Mouse (Mus musculus): ENCODE data around the gene Gata1.
"Not testable (repeated sequence)": the region's sequence is repeated elsewhere in the genome, so short reads cannot be mapped to it uniquely, and the experiment has no call there.

The Gata1 gene

DNA sequence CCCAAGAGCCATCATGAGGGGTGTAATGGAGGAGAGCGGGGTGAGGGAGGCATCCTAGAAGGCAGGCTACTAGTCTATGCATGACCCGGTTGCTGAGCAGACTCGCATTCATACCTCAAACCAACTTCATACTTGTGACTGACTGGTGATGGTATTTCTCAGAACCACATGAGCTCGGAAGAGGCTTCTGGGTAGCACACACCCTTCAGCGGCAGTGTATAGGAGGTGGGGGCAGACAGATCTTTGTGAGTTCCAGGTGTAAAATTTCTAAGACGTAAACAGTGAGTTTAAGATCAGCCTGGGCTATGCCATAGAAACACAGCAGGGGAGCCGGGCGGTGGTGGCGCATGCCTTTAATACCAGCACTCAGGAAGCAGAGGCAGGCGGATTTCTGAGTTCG, at the start of gene Gata1:
TSS of gene Gata1 (minus strand) at position 180 of the 400 bp plus-strand sequence.
- DNase-seq (ENCODE audit: low spot score), result no peak

DNA sequence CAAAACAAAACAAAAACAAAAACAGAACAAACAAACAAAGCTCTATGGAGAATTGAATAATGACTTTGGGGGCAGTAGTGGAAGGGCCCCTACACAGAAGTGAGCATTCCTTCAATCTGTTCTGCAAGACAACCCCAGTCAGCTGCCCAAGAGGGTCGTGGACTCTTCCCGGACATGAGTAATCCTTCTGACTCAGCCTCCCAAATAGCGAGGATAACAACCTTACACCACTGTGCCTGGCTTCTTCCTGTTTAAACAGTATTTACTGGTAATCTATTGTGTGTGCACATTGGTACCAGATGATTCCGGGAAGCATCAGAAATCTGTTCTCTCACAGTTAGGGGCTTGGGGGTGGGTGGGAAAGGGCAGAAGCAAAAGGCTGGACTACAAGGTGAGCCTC, 48.9 kb upstream of the Gata1 start:
- no peak for DNase-seq (ENCODE audit: low spot score)

DNA sequence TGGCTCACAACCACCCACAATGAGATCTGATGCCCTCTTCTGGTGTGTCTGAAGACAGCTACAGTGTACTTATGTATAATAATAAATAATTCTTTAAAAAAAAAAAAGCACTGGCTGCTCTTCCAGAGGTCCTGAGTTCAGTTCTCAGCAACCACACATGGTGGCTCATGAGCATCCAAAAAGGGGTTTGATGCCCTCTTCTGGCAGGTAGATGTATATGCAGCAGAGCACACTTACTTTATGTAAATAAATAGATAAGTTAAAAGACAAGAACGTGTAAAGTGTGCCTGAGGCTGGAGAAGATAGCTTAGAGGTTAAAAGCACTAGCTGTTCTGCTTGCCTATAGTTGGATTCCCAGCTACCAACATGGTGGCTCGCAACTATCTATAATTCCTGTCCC, 46.9 kb upstream of the Gata1 start:
- DNase-seq (ENCODE audit: low spot score), result no peak

DNA sequence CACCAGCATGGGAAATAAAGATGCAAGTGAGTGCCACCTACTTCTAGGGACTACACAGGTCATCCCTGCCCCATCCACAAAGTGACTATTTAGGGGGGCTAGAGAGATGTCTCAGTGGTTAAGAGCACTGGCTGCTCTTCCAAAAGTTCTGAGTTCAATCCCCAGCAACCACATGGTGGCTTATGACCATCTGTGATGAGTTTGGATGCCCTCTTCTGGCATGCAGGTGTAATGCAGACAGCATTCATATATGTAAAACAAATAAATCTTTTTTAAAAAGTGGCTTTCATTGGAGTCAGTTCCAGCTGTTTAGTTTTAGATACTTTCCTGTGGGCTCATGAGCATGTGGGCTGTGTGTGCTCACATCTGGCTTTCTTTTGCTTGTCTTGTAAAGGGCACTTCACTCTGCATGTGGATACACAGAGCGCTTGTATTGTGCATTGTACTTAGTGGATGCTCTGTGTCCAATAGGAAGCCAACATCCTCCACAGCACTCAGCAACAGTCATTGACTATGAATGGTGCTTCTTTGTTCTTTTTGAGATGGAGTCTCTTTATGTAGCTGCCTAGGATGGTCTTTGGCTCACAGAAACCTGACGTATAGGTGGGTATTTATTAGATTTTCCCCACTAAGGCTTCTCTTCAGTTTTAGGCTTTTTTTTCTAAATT, 42.4 kb upstream of the Gata1 start:
- no peak for DNase-seq (ENCODE audit: low spot score)

DNA sequence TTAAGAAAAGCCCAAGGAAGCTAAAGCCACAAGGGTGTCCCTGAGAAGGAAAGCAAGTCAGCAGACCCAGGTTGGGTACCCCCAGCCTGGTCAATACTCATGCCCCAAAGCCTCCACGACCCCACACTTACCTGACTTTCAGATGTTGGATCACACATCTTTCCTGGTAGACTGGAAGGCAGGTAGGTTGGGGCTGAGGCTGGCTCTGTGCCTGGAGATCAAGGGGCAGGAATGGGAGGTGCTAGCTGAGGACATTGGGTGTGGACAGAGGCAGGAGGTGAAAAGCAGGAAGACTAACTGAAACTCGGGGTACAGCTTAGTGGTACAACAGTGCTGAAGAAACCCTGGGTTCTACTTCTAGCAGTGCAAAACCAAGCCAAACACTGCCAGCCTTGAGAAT, 40.4 kb upstream of the Gata1 start, which contains the start of gene Glod5:
TSS of gene Glod5 (minus strand) at position 207 of the 400 bp plus-strand sequence.
- no peak for DNase-seq (ENCODE audit: low spot score)

DNA sequence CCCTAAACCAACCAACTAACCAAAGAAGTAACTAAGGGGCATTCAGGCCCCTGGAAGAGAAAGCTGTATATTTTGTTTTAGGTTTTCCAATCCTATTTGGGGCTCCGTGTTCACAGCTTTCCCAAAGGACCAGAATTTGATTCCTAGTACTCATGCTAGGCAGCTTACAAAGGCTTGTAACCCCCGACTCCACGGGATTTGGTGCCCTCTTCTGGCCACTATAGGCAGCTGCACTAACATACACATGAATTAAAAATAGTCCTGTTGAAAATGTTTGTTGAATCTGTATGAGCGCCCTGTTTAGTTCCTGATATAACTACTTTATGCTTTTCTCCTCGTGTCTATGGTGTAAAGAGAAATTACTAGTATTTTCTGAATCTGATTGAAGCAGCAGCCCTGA, 39.3 kb upstream of the Gata1 start:
- peak; percentile 30 for DNase-seq (ENCODE audit: low spot score)

DNA sequence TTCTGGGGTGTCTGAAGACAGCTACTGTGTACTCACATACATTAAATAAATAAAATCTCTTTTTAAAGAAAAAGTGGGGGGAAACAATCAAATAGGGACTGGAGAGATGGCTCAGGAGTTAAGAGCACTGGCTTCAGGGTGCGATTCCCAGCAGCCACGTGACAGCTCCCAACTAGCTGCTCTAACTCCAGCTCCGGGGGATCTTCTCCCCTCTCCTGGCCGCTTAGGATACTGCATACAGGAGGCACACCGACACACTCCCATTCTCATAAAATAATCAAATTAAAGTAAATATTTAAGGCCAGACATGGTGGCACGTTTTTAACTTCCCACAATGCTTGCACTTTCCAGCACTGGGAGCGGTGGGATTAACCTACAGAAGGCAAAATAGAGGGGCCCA, 37.8 kb upstream of the Gata1 start:
- not testable (repeated sequence) for DNase-seq (ENCODE audit: low spot score)

DNA sequence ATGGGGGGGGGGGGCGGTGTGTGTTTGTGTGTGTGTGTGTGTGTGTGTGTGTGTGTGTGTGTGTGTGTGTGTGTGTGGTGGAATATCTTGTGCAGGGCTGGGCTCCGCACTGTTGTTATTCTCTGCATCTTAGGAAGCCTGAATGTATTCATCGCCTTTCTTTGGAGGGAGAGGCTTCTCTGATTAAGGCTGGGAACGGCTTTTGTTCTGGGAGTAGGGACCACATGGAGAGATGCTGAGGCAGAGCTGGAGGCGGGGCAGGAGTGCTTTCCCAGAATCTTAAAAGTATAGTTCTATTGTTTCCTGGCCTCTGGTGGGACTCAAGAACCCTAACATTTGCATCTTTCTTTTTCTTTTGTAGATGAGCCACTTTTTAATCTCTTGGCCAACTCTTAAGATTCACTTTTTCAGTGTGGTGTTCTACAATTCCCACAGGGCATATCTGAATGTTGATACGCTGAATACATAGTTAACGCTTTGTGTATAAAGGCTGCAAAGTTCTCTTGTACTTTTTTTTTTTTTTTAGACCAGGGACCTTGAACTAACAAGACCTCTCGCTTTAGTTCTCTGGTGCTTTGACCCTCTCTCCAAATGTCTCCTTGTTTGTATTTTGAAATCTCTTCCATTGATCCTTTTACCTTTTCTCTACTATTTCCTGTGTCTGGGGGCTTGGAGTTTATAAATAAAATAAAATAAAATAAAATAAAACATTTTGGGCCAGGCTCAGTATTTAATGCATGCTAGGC, 35.9 kb upstream of the Gata1 start:
- no peak for DNase-seq (ENCODE audit: low spot score)

DNA sequence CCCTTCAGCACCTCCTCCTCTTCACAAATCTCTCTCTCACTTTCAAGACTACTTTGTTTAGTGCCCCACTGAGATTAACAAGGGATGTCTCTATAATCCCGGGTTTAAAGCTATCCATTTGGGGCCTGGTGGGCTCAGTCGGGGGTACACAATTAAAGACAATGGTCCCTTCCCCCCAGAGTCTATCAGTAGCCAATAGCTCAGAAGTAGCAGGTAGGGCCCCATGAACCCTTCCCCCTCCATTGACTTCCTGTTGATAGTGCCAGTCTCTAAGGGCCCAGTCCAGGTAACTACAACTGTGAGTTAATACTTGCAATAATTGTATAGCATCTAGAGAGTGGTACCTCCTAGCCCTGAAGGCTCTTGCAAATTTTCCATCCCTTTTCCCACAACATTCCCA, 35.3 kb upstream of the Gata1 start:
- DNase-seq (ENCODE audit: low spot score), result no peak

DNA sequence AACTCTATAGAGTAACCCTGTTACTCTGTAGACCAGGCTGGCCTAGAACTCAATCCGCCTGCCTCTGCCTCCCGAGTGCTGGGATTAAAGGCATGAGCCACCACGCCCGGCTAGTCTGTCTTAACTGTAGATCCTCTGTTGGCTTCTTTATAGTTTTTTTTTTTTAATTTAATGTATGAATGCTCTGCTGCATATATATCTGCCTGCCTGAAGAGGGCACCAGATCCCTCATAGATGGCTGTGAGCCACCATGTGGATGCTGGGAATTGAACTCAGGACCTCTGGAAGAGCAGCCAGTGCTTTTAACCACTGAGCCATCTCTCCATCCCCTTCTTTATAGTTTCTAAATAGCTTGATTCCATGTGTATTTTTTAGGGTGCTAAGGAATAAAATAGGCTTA, 31.5 kb upstream of the Gata1 start:
- not testable (repeated sequence) for DNase-seq (ENCODE audit: low spot score)

DNA sequence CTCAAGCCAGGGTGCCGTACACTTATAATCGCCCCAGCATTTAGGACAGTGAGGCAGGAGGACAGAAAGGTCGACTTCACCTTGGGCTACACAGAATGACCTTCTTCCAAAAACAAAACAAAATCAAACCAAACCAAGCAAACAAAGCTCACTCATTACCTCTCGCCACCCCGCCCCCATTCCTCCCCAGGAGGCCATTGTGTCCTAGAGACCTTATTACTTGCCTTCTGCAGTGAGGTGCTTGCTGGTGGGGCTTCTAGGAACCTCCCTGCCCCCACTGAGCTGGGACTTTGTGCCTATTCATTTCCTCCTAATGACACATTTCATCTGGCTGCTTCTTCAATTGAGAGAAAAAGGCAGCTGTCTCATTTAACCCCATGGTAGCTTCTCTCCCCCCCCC, 30.7 kb upstream of the Gata1 start:
- DNase-seq (ENCODE audit: low spot score), result no peak

DNA sequence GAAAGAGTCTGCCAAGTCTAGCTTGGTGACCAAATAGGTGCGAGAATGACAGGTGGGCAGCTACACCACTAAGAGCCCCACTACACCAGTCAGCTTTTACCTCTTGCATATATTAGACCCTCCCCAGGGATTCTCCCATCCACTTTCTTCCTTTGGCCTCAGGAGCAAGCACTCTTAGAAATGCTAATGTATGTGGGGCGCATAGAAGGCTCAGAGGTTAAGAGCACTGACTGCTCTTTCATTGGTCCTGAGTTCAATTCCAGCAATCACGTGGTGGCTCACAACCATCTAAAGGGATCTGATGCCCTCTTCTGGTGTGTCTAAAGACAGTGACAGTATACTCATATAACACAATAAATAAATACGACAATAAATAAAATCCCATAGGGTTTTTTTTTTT, 25.1 kb upstream of the Gata1 start:
- no peak for DNase-seq (ENCODE audit: low spot score)

DNA sequence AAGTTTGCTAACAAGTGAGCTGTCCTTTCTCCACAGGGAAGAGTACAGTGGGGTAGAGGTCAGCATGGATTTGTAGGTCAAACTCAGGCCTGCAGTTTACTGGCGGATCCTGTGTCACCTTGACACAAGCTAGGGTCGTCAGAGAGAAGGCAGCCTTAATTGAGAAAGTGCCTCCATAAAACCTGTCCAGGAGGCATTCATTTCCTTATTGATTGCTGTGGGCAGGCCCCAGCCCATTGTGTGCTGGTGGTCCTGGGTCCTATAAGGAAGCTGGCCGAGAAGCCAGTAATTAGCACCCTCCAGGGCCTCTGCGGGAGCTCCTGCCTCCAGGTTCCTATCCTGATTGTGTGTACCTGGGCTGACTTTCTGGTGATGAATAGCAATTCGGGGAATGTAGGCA, 24.1 kb upstream of the Gata1 start:
- DNase-seq (ENCODE audit: low spot score), result no peak

DNA sequence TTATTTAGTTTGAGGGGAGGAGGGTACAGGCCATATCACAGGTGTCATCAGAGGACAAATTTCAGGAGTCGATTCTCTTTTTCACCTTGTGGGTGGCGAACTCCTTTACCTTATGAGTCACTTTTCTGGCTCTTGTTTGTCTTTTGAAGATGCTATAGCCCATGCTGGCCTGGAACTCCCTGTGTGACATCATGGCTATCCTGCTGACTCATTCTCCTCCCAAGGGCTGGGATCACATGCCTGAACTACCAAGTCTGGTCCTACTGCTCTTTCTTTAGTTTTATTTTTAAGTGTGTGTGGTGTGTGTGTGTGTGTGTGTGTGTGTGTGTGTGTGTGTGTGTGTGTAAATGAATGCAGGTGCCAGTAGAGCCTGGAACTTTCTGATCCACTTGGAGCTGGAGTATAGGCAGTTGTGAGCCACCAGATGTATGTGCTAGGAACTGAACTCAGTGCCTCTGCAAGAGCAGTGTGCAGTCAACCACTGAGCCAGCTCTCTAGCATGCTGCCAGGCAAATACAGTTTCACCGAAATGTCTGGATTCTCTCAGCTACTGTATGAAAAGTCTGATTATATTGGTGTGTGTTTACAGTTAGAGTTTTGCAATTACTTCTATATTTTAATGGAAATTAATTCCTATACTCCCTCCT, 22.8 kb upstream of the Gata1 start:
- DNase-seq (ENCODE audit: low spot score), result no peak

DNA sequence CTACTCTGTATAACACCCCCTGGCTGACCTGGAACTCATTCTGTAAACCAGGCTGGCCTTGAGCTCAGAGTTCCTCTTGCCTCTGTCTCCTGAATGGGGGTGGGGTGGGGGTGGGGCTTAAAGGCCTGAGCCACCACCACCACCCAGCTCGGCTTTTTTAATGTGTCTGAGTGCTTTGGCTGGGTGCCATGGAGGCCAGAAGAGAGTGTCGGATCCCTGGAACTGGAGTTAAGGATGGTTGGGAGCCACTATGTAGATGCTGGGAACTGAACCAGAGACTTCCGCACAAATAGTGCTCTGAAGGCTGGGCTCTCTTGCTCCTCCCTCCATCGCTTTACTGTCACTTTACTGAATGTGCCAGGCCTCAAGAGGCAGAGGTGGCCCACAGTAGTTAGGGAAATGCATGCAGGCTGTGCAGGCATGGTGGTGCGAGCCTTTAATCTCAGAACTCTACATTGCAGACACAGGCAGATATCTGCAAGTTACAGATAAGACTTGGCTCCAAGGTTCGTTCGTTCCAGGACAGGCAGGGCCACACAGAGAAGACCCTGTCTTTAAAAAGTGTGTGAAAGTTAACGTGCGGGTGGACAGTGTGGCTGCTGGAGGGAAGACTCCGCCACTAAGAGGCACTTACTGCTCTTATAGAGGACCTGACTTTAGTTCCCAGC, 15.3 kb upstream of the Gata1 start:
- DNase-seq (ENCODE audit: low spot score), result no peak

DNA sequence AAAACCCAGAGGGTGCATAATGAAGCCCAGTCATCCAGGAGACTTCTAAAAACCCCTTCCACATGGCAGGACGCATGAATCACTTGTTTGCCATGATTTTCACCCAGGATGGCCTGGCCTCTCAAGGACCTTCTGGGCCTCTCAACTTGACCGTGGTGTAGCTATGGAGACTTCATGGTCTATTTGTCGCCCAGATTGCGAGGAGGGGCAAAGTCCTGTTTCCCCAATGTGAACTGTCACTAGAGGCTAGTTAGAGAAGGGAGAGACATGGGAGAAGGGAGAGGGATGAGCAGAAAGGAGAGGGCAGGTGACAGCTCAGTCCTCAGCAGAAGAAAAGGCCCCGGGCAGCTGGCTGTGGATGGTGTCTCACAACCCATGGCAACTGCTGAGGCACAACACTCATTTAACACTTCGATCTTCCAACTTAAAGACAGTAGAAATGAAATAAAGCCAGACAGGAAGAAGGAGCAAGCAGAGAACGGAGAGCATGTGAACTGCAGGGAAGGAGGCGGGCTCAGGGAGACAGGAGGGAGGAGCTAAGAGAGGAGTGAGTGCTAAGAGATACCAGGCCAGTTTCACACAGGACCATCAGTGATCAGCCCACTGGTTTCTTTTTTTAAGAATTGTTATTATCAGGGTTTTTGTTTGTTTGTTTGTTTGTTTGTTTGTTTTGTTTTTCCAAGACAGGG, 14.7 kb upstream of the Gata1 start:
- no peak for DNase-seq (ENCODE audit: low spot score)

DNA sequence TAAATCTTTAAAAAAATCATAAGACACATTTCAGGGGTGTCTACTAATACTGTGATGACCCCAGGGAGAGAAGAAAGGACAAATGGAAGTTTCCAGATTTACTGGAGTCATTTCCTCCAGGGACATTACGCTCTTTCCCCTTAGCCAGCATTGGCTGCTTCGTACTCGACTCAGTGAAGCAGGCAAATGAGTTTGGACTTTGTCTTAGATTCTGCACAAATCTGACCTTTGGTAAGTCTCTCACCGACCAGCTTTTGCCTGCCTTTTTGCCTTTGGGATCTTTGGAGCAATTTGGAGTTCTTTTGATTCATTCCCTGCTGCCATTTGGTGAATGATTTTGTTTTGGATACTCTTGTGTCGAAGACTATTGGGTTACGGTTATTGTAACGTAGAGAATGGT, 3.5 kb upstream of the Gata1 start:
- DNase-seq (ENCODE audit: low spot score), result no peak

DNA sequence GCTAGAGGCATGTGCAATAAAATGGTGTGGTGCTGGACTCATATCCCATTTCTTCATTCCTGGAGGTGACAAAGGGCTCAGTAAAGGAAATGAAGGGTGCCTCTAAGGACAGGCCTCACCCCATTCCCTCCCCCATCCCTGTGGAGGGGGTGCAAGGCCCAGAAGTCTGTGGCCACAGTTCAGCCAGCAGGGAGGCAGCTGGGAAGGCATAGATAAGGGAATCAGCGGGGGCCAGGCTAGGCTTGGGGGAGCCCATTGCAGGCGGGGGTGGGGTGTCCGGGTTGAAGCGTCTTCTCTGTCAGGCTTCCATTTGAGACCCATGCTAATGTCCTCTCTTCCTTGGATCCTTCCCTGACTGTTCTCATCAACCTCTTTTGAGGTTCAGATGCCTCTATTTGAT, 6.6 kb downstream of the Gata1 start:
- DNase-seq (ENCODE audit: low spot score), result no peak

DNA sequence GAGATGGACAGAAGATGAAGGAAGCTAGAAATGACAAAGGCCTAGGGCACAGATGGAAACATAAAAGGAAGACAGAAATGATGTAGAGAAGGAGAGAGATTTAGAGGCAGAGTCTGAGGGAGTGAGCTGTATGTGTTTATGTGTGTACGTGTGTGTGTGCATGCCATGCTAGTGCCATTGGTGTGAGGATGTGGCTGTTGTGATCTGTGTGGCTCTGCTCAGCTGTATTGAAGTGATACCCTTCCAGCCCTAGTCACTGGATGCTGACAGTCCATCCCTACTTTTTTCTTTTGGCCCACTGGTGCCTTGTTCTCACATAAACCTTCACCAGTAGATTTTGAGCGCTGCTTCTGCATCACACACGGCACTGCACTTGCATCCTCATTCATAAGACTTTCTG, 9.0 kb downstream of the Gata1 start:
- no peak for DNase-seq (ENCODE audit: low spot score)

DNA sequence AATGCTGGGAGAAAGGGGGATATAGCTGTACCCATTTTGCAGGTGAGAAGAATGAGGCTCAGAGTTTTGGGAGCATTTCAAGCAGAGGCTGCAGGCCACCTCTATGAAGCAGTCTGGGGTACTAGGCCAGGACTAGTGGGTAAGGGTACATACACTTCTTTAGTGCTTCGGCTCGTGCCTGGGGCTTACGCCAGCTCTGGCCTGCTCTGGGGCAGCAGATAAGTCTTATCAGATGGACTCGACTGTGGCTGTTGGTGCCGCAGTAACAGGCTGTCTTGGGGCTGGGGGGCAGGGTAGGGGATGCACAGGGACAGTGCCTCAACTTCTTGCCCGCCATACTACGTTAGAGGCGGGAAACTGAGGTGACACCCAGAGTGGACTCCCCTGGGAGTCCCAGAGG, 9.6 kb downstream of the Gata1 start:
- DNase-seq (ENCODE audit: low spot score), result no peak

DNA sequence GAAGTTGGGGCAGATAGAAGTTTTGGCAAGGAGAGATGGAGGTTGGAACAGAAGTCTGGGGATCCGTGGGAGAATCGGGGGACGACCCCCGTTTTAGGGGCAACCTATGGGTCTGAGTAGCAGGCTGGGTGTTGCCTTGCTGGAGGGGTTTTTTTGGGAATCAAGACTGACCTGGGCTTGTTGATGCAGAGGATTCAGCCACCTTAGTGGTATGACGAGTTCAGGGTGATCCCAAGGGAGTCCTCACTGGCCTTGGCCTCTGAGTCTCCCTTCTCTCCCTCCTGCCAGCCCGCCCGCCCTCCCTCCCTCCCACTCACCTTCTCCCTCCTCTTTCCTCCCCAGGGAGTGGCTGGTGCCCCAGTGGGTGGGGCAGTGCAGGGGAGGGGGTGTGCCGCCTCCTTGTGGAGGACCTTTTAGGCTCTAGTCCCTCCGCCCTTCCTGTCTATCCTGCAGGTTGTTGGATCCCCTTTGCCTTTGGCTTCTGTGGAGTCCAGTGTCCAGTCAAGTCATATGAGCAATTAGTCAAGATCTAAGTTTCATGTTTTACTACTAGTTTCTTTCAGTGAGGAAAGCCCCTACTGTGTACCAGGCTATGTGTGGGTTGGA, 10.2 kb downstream of the Gata1 start:
- DNase-seq (ENCODE audit: low spot score), result no peak

DNA sequence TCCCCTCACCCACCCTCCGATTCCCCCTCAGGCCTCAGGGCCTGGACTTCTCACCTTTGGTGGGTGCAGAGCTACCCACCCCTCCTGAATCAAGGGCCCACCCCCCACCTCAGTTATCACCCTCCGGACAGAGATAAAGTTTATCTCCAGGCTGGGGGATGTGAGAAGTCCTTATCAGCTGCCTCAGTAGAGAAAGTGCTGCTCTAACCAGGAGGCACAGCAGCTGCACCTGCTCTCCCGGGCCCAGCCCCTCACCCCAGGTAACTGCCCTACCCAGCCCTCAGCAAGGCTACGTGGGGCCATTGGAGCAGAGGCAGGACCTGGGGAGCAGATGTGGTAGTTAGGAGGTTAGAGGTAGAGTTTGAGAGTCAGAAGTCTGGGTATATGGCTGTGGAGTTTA, 11.7 kb downstream of the Gata1 start:
- no peak for DNase-seq (ENCODE audit: low spot score)
